Mouse (Mus musculus) cerebellum, adult 18-20 months (tissue): ENCODE measurements around the gene Scrg1.
"Not testable (repeated sequence)": the region's sequence is repeated elsewhere in the genome, so short reads cannot be mapped to it uniquely, and the experiment has no call there.

Source experiments
- DNase-seq, 2 experiments: peaks; one replicate each; pipeline ENCODE4 v3.0.0; 2021

The Scrg1 gene

DNA sequence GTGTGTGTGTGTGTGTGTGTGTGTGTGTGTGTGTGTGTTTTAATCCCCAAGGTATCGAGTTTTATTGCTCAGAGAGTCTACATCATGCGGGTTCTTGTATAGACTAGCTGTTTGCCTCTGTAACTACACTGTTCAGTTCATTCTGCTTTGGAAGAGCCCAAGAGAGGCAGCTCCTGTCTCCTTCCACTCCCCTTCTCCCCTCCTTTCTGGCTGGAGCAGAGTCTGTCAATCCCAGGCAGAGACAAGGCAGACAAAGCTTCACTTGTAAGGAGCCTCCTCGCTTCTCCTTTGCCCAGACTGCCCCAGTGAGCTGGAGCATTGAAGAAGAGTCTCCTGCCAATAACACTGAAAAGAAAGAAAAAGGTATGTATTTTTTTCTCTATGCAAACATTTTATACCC lies at the start of gene Scrg1:
Scrg1 (plus strand) TSS at position 159 of the 400 bp plus-strand sequence.
- DNase-seq: no peak

GRCm38 (mm10) chr8:57406366-57406765 lies 49.4 kb upstream of the Scrg1 start:
- DNase-seq: no peak

- DNase-seq: no peak
Observed at GRCm38 (mm10) chr8:57409333-57409732, 46.4 kb upstream of the Scrg1 start.

GRCm38 (mm10) chr8:57409779-57410472 lies 45.8 kb upstream of the Scrg1 start:
- no peak for DNase-seq

- no peak for DNase-seq
Observed at GRCm38 (mm10) chr8:57410473-57410863, 45.3 kb upstream of the Scrg1 start.

- no peak for DNase-seq
Observed at GRCm38 (mm10) chr8:57411366-57411765, 44.4 kb upstream of the Scrg1 start.

DNA sequence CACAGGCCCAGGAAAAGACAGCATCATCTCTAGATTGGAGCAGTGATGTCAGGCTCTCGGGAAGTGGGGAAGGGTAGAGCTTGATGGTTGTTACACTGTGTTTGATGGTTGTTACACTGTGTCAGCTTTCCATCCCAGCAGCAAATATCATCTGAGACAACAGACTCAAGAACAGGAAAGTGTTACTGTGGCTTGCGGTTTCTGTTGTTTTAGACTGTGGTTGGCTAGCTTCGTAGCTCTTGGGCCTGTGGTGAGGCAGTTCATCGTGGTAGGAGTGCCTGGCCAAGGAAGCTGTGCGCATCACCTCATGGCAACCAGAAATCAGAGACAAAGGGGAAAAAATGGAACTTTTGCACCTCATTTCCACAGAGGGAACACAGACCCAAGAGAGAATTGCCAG lies 38.9 kb upstream of the Scrg1 start:
- no peak for DNase-seq

DNA sequence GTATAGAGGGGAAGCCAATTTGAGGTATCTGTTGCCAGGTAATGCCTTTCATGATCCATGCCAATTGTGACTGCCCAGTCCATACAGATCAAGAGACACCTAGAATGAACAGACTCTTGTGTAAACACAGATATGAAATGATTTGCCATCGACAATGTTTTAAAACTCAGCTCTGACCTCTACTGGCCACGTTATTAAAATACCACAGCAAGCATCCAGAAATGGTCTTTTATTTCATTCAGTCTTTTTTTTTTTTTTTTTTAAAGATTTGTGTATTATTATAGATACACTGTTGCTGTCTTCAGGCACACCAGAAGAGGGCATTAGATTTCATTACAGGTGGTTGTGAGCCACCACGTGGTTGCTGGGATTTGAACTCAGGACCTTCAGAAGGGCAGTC lies 29.6 kb upstream of the Scrg1 start:
- DNase-seq: no peak

DNA sequence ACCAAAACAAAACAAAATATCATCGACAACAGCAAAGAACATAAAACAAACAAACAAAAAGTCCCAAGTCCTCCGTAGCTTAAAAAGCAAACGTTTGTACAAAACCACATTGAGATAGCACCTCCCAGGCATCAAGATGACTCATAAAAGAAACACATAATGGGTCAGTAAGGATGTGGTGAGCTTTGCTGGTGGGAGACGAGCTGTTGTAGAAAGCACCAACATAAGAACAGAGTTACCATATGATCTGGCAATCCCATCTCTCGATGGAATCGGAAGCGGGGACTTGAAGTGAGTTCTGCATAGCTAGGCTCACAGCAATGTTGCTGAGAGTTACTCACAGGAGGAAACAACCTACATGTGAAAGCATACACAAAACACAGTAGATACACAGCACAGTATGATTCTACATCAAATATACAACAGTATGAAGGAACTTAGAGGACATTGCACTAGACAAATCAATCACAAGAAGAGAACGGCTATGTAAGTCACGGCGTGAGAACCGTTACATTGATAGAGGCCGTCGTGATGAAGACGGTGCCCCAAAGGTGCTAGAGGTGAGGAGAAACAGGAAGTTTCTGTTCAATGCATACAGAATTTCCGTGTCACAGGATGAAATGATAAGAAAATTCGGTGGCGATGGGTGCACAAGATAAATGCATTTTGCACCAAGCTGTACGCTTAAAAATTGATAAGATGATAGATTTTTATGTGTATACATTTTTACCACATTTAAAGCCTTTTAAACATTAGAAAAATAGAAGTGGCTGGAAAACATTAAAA lies 27.9 kb upstream of the Scrg1 start:
- no peak for DNase-seq

- no peak for DNase-seq
Observed at GRCm38 (mm10) chr8:57428566-57428965, 27.2 kb upstream of the Scrg1 start.

DNA sequence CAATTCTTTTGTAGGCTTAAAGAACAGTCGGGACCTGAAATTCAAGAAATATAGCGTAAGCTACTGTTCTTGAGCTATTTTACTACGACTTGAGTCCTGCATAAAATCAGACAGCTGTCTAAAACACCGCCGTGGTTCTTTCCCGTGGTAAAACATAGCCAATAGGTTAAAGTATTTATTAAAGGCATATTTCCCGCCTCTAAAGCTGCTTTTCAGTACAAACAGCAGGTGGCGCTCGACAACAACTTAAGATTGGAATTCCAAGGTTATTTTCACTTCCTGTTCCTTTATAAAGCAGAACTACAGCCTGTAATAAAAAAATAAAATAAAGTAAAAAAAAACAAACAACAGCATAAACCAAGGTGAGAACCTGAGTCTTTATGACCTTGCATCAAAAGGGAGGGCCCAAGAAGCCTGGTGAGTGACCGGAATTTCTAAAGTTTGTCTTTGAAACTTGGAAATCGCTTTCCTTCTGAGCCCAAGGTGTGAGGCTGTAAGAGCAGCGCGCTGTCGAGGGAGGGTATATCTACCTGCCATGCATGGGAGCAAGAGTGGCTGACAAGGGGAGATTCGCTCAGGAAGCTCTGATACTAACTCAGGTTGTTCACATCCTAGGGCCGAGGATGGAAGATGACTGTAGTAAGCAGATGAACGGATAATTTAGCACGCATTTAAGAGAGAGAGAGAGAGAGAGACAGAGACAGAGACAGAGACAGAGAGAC lies 26.4 kb upstream of the Scrg1 start:
- peak; percentile 72 to 81 for DNase-seq

- not testable (repeated sequence) for DNase-seq
Observed at GRCm38 (mm10) chr8:57429888-57430274, 25.8 kb upstream of the Scrg1 start.

GRCm38 (mm10) chr8:57430901-57431300 lies 24.8 kb upstream of the Scrg1 start:
- DNase-seq: no peak

GRCm38 (mm10) chr8:57432802-57433201 lies 22.9 kb upstream of the Scrg1 start:
- no peak for DNase-seq

GRCm38 (mm10) chr8:57435768-57436436 lies 19.8 kb upstream of the Scrg1 start:
- peak; percentile 70 to 75 for DNase-seq

DNA sequence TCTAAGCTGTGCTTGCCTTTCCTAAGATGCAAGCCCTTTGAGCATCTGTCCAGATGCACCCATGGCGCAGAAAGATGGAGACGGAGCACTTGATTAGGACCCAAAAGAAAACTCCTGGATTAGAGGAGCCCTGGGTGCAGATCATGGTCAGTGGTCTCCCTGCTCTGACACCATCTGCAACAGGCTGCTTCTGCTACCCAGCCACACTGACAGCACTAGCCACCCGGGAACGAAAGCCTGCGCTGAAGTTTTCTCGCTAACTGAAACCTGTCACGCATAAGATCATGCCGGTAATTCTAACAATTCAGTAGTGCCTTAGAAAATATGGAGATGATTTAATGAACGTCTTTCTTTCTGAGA lies 19.3 kb upstream of the Scrg1 start:
- DNase-seq: peak in 1 of 2 experiments; percentile 22

DNA sequence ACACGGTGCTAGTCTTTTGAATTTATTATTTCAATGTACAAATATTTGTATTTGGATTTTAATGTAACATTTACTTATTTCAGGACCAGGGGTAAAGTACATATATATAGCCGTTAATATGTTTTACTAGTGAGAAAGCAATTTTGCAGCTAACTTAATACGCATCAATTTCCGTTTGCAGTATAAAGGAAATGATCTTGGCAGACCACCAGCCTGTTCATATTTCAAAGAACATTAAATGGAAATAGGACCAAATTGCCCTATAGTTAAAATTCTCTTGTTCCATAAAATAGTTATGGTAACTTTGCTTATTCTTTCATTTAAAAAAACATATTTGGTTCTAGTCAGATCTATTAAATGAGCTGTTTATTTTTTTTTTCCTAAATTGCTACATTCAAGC lies 14.6 kb upstream of the Scrg1 start:
- DNase-seq: no peak

- DNase-seq: no peak
Observed at GRCm38 (mm10) chr8:57441556-57441955, 14.2 kb upstream of the Scrg1 start.

- DNase-seq: no peak
Observed at GRCm38 (mm10) chr8:57443289-57443688, 12.4 kb upstream of the Scrg1 start.

- not testable (repeated sequence) for DNase-seq
Observed at GRCm38 (mm10) chr8:57445901-57446300, 9.8 kb upstream of the Scrg1 start.

GRCm38 (mm10) chr8:57450726-57451125 lies 5.0 kb upstream of the Scrg1 start:
- no peak for DNase-seq

GRCm38 (mm10) chr8:57451896-57452295 lies 3.8 kb upstream of the Scrg1 start:
- no peak for DNase-seq

DNA sequence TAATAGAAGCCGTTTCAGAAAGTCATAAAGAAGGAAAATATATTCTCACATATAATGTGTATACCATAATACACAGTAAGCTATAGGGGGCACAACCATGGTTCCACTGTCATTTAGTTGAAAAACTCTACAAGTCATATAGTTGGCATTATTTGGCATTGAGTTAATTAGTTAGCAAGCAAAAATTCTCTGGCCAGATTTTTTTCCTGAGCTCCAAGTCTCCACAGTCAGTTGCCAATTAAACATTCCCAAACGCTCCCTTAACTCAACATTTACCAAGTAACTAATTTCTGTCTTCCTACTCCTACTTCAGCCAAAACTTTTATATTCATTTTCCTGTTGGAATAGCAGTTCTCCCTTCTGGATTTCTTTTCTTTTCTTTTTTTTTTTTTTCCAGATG lies 2.4 kb upstream of the Scrg1 start:
- DNase-seq: no peak
